Mouse (Mus musculus) megakaryocyte, embryonic 14.5 days (primary cell): ENCODE data around the gene Scand1.

Source experiments
- FLI1 ChIP-seq: IDR thresholded peaks from 2 replicates; pipeline ENCODE4 v1.6.1; 2012; ENCODE audit warnings: low read length, inconsistent platforms, mixed read lengths
- GATA1 ChIP-seq: IDR thresholded peaks from 3 replicates; pipeline ENCODE4 v1.6.1; 2012; ENCODE audit warnings: mixed read lengths, low read length, inconsistent platforms, borderline replicate concordance

- TF ChIP-seq GATA1 (no peak), FLI1 (no peak)
Observed at GRCm38 (mm10) chr2:156321538-156321937, 9.0 kb upstream of the Scand1 start.
